Comparison of ENCODE assay signal across 8 mouse cellular contexts in the genomic region with DNA sequence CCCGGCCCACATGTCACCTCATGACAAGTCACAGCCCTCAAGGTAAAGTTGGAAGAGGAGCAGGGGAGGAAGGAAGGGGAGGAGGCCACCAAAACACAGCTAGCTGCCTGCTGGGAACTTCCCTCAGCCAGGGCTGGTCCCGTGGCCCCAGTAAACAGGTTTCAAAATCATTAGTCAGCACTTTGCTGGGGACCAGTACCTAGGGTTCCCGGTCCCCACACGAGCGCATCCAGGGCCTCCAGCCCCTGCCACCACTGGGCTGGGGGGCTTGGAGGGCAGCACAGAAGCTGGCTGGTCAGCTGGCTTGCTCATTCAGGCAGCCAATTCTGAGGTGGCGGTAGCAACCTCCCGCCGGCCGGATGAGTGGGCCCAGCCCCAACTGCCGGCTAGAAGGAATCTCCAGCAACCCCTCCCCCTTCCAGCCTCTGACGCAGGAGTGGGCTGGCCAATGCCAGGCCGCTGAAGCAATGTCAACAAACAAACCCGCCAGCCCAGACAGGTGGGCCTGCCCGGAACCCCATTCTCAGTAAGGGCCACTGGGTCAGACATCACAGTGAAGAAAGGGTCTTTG. TPM values are rescaled to one million over a fixed set of nuclear protein-coding genes. Genes with fewer than 3 reads are reported as not detected.
A peak's percentile ranks its signal among the peaks of the same experiment; 100 is the strongest.
DNase-seq lines count a peak whose midpoint lies in the region; TF ChIP-seq lines count a peak whose summit lies in the region.

No protein-coding gene starts in this region.

- DNase-seq in adipocyte (ENCODE audit: low spot score): peak; percentile 83
- DNase-seq in gastrocnemius, adult 8-10 months (ENCODE audit: low spot score in 2 of 2): peak; percentile 79 to 84
- peak; percentile 93 for DNase-seq in induced T-regulatory cell, adult 2 months (ENCODE audit: low read depth)
- DNase-seq in left cerebral cortex, adult 9 months (ENCODE audit: low spot score in 2 of 2): peak; percentile 42 to 84
- peak; percentile 81 to 89 for DNase-seq in right cerebral cortex, adult 2 months (ENCODE audit: low spot score in 2 of 2)
- DNase-seq in urinary bladder, postnatal 10 days (ENCODE audit: low spot score): peak; percentile 73

- H3K36me3 ChIP-seq in megakaryocyte, embryonic 14.5 days (replicated peaks; ENCODE audit: low read length): peaks cover 45% of the 10 kb centered on the region

- peak overlapping the region; percentile 49 for H3K4me3 ChIP-seq in cortical plate, adult 2 months (ENCODE audit: insufficient read depth, low read length)
- peak overlapping the region; percentile 97 for H3K4me3 ChIP-seq in megakaryocyte, embryonic 14.5 days (replicated peaks)

- H3K27ac ChIP-seq in cortical plate, adult 2 months (ENCODE audit: insufficient read depth, low read length): 0 out of 2 replicates have a peak overlapping the region, but pooled peaks have one; percentile 29

- no peaks in the 10 kb centered on the region for H3K9me3 ChIP-seq in megakaryocyte, embryonic 14.5 days

- TF ChIP-seq POLR2A in cortical plate, adult 2 months (IDR thresholded peaks at IDR 0.05; ENCODE audit: extremely low read depth, insufficient read depth, low read length): peak; percentile 25; the same call in 1 of the 2 replicates

- no peak for TF ChIP-seq CTCF in cortical plate, adult 2 months (IDR thresholded peaks at IDR 0.05; ENCODE audit: extremely low read depth, insufficient read depth, low read length)

- H3K4me1 ChIP-seq in cortical plate, adult 2 months (ENCODE audit: control insufficient read depth, insufficient read depth, low read length): peaks cover 5% of the 10 kb centered on the region; the same call in 1 of the 2 replicates
- H3K4me1 ChIP-seq in megakaryocyte, embryonic 14.5 days: peaks cover 74% of the 10 kb centered on the region

- no peaks in the 10 kb centered on the region for H3K27me3 ChIP-seq in megakaryocyte, embryonic 14.5 days (replicated peaks)

RNA-seq across cellular contexts. Expression of a gene that starts 1.8 kb away (rescaled TPM):
- polyA plus RNA-seq in cortical plate, adult 2 months (2012; rRNA removed): 56.4 and 57.8 TPM in 2 replicates
- 10 to 100 TPM; 46.3 to 64.6 (median 55.0) TPM for total RNA-seq in gastrocnemius, adult 8-10 months (2022)
- polyA plus RNA-seq in megakaryocyte, embryonic 14.5 days (2012; ENCODE audit: insufficient read depth, low replicate concordance): 46.2 and 157 TPM in 2 replicates

RNA-seq across cellular contexts. Expression of a gene that starts 27.7 kb away (rescaled TPM):
- polyA plus RNA-seq in cortical plate, adult 2 months (2012; rRNA removed): 19.6 and 20.1 TPM in 2 replicates
- total RNA-seq in gastrocnemius, adult 8-10 months (2022): 10 to 100 TPM; 11.5 to 14.0 (median 12.4) TPM
- 7.8 and 56.8 TPM in 2 replicates for polyA plus RNA-seq in megakaryocyte, embryonic 14.5 days (2012; ENCODE audit: insufficient read depth, low replicate concordance)

RNA-seq across cellular contexts. Expression of a gene that starts 31.4 kb away (rescaled TPM):
- polyA plus RNA-seq in cortical plate, adult 2 months (2012; rRNA removed): 13.4 and 15.3 TPM in 2 replicates
- 10 to 100 TPM; 12.9 to 18.1 (median 16.1) TPM for total RNA-seq in gastrocnemius, adult 8-10 months (2022)
- polyA plus RNA-seq in megakaryocyte, embryonic 14.5 days (2012; ENCODE audit: insufficient read depth, low replicate concordance): 36.6 and 64.3 TPM in 2 replicates

RNA-seq across cellular contexts. Expression of a gene that starts 31.6 kb away (rescaled TPM):
- 1.5 and 1.8 TPM in 2 replicates for polyA plus RNA-seq in cortical plate, adult 2 months (2012; rRNA removed)
- 1 to 10 TPM in 1 of 4 experiments, under 1 TPM in 3; 0.46 to 1.1 (median 0.68) TPM for total RNA-seq in gastrocnemius, adult 8-10 months (2022)
- 1.2 and 1.3 TPM in 2 replicates for polyA plus RNA-seq in megakaryocyte, embryonic 14.5 days (2012; ENCODE audit: insufficient read depth, low replicate concordance)

RNA-seq across cellular contexts. Expression of a gene that starts 37.6 kb away (rescaled TPM):
- 26.8 TPM in 2 replicates for polyA plus RNA-seq in cortical plate, adult 2 months (2012; rRNA removed)
- 10 to 100 TPM; 18.9 to 23.7 (median 22.2) TPM for total RNA-seq in gastrocnemius, adult 8-10 months (2022)
- polyA plus RNA-seq in megakaryocyte, embryonic 14.5 days (2012; ENCODE audit: insufficient read depth, low replicate concordance): 18.5 and 24.0 TPM in 2 replicates

Comparison
In these comparisons a context has a peak if more than half of its experiments do, and no peak if none do; other contexts are left out.
1. Peak in every context shown above with its lines: DNase-seq, H3K4me3 ChIP-seq and H3K27ac ChIP-seq.